Comparison of ENCODE assay signal across 18 mouse cellular contexts in genomic region chr1:99759996-99760395, GRCm38 (mm10).
A peak's percentile ranks its signal among the peaks of the same experiment; 100 is the strongest.
DNase-seq lines count a peak whose midpoint lies in the region; ATAC-seq lines count a peak whose summit lies in the region.
"Had no signal": no experiment of that assay in that cellular context is flagged by ENCODE, and none has a peak within 500 bp of the region (broad histone marks: within the 10 kb centered on the region; RNA-seq: fewer than 3 reads in every experiment).

No protein-coding gene starts in this region.

- peak; percentile 91 for ATAC-seq in frontal cortex, adult (ENCODE audit: low TSS enrichment)
- ATAC-seq: activated CD4-positive, CD25-positive, alpha-beta regulatory T cell, adult 4 months; CD4-positive, CD25-positive, alpha-beta regulatory T cell, adult 4 months; Patski had no signal

- no peak for DNase-seq in frontal cortex, postnatal 36 days (ENCODE audit: low spot score in 2 of 2)
- DNase-seq in brain, adult 2 months (ENCODE audit: low read depth, low spot score): peak; percentile 51
- DNase-seq in cerebellum, adult 18-20 months: no peak
- DNase-seq: adrenal gland, adult 2 months; adrenal gland, adult 8-10 months; adrenal gland, postnatal 10 days; adrenal gland, postnatal 14 days; adrenal gland, postnatal 25 days; adrenal gland, postnatal 36 days; B cell, adult 2 months; cerebellum, adult 11 months; cerebellum, adult 11-12 months; cerebellum, adult 2 months; cerebellum, adult 8-10 months had no signal
